Mouse (Mus musculus) G1E-ER4 (cell line): Measurements from ENCODE around the gene Fbxo11. TPM values are rescaled to one million over a fixed set of nuclear protein-coding genes. Genes with fewer than 3 reads are reported as not detected.

ENCODE experiments used
- GATA1 ChIP-seq: IDR thresholded peaks from one replicate; pipeline ENCODE4 v1.8.0; 2012; ENCODE audit warnings: low read length, inconsistent platforms
- polyA plus RNA-seq: library from polyadenylated mRNA; stranded (reverse); fragments of >175 nt; gene quantifications from 2 replicates; pipeline ENCODE4 v1.2.3, GENCODE M21; 2012

Gene Fbxo11
- polyA plus RNA-seq = 4.0 and 4.4 TPM in 2 replicates

- no peak for TF ChIP-seq GATA1
Measured at GRCm38 (mm10) chr17:88065031-88065800, at the start of gene Fbxo11. TSS of gene Fbxo11 (minus strand) at chr17:88065291.

- no peak for TF ChIP-seq GATA1
Measured at GRCm38 (mm10) chr17:88113883-88114229, 48.8 kb upstream of the Fbxo11 start.

GRCm38 (mm10) chr17:88113015-88113882 lies 48.2 kb upstream of the Fbxo11 start:
- TF ChIP-seq GATA1 = no peak

- no peak for TF ChIP-seq GATA1
Measured at GRCm38 (mm10) chr17:88111865-88112645, 47.0 kb upstream of the Fbxo11 start.

GRCm38 (mm10) chr17:88111081-88111796 lies 46.1 kb upstream of the Fbxo11 start:
- no peak for TF ChIP-seq GATA1

- no peak for TF ChIP-seq GATA1
Measured at GRCm38 (mm10) chr17:88107708-88108107, 42.6 kb upstream of the Fbxo11 start.

GRCm38 (mm10) chr17:88106365-88106764 lies 41.3 kb upstream of the Fbxo11 start:
- no peak for TF ChIP-seq GATA1

- no peak for TF ChIP-seq GATA1
Measured at GRCm38 (mm10) chr17:88102597-88102996, 37.5 kb upstream of the Fbxo11 start.

- no peak for TF ChIP-seq GATA1
Measured at GRCm38 (mm10) chr17:88098181-88098852, 33.2 kb upstream of the Fbxo11 start.

- no peak for TF ChIP-seq GATA1
Measured at GRCm38 (mm10) chr17:88097543-88097942, 32.5 kb upstream of the Fbxo11 start.

GRCm38 (mm10) chr17:88096809-88097399 lies 31.8 kb upstream of the Fbxo11 start:
- no peak for TF ChIP-seq GATA1

GRCm38 (mm10) chr17:88095517-88096198 lies 30.6 kb upstream of the Fbxo11 start:
- no peak for TF ChIP-seq GATA1

GRCm38 (mm10) chr17:88094327-88094726 lies 29.2 kb upstream of the Fbxo11 start:
- TF ChIP-seq GATA1 = no peak

GRCm38 (mm10) chr17:88093798-88094197 lies 28.7 kb upstream of the Fbxo11 start:
- no peak for TF ChIP-seq GATA1
